Mouse (Mus musculus): ENCODE data around the gene Uggt2.

Uggt2 gene

DNA sequence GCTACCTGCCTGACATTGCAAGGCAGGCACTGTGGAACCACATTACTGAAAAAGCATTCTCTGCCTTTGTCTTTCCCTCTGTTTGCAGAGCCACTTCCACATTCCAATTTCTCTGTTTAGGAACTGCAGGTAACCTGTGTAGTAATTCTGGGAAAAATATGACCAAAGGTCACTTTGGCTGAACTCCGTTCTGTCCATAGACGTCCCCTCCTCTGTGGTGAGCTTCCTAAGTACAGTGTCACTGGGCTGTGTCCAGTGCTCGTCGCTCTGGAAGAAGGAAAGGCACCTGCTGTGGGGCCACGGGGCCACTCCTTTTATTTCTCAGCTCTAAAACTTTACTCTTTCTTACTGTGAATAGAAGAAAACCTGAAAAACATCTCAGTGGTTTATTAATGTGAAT, 118.9 kb downstream of the Uggt2 start:
- no peak for DNase-seq

GRCm38 (mm10) chr14:118979571-118980325, 119.5 kb downstream of the Uggt2 start:
- no peak for DNase-seq

DNA sequence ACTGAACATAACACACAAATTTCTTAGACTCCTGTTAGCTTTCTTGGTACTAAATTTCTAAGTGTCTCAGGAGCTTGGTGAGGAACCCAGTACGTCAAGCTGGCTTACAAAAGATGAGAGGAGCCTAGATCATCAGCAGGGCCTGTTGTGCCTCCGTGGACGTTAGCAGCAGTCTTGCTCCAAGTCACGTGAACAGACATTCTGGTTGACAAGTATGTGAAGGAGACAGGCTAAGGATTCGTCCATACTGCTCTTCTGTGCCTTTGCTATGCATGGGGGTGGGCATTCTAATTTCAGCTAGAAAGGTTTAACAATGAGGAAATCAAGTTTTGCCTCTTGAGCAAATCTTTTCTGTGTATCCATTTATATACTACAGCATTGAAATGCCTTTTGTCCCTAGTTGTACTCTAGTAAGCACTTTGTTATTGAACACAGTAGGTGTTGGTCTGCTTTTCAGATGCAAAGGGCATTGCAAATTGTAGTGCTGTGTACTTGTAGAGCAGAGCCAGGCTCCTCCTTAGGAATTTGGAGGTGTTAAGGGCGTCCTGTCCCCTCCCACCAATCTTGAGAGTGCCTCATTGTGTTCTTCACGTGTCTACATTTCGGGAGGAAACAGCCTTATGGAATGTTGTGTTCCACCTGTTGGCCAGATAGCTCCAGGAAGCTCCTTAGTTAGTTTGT, 122.0 kb downstream of the Uggt2 start:
- no peak for DNase-seq

DNA sequence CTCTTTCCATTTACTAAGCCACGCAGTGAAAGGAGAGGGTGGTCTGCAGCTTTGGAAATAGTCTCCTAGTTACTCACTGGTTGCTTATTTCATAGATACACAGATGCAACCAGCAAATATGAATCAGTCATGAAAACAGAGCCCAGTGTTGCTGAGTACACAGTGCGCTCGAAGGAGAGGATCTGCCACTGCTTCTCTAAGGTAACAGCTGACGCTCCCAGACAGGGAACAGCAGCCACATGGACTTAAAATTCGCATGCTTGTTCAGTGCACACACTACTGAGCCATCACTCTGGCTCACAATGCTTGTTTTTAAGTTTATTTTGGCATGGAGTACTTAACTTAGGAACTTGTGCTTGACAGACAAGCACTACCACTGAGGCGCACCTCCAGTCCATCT, 127.0 kb downstream of the Uggt2 start:
- DNase-seq, result no peak

GRCm38 (mm10) chr14:118967646-118968045, 131.6 kb downstream of the Uggt2 start:
- DNase-seq, result no peak

- no peak for DNase-seq
These were observed 133.8 kb downstream of the Uggt2 start for GRCm38 (mm10) chr14:118965356-118966000.

- DNase-seq, result no peak
These were observed 141.2 kb downstream of the Uggt2 start for GRCm38 (mm10) chr14:118958010-118958409.

DNA sequence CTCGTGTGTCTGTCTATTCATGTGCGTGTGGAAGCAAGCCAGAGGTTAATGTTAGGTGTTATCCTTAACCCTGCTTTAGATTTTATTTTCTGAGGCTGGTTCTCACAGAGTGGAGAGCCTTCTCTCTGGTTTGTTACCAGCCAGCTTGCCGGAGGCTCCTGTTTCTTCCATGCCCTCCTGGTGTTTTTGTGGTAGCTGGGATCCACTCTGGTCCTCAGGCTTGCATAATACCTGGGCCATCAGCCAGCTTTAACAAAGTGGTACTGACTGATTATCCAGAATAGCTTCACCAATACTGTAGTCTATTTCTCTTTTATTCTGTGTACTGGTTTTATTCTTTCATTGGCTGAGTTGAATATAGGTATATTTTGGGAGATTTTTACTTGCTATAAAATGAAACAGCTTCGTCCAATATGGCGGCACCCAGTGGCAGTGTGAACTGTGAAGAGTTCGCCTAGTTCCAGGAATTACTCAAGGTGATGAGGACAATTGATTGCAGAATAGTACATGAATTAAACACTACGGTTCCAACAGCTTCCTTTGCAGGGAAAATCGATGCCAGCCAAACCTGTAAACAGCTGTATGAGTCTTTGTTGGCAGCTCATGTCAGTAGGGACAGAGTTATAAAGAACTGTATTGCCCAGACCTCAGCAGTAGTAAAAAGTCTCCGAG, 147.2 kb downstream of the Uggt2 start:
- DNase-seq, result peak; percentile 41 to 42

DNA sequence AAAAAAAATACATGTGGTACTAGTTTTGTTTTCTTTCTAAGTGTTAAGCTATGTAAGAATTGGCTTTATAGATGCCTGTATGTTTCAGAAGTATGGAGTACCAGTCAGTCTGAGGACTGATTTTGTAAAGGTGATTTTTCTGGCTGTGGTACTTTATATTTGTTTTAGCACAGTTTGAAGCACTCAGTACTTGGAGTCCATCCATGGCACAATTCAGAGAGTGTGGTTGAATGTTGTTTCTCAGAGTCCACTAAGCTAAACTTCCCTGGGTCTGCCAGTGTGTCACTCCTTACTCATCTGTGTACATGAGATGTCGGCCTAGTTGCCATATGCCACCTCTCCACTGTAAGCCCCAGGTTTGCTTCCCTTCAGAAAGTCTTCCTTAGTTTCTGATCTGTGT, 150.4 kb downstream of the Uggt2 start:
- no peak for DNase-seq

GRCm38 (mm10) chr14:118944702-118945101, 154.5 kb downstream of the Uggt2 start:
- no peak for DNase-seq

DNA sequence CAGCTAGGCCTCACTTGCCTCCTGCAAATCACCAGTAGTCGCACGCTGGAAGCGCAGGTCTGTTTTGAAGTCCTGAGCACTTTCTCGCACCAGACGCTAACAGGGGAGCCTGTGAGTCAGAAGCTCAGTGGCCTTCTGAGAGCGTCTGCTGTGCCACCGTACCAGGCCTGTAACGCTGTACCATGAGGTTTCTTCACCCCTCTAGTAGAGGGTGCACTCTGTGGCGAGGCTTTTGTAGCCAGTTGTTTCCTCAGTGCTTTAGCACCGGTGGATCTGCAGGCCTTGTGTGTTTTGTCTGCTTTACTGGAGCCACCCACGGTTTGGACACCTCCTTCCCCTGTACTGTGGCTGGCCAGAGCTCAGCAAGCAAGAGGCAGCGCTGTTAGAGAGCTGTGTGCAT, 157.2 kb downstream of the Uggt2 start:
- DNase-seq, result peak; percentile 29 to 42

DNA sequence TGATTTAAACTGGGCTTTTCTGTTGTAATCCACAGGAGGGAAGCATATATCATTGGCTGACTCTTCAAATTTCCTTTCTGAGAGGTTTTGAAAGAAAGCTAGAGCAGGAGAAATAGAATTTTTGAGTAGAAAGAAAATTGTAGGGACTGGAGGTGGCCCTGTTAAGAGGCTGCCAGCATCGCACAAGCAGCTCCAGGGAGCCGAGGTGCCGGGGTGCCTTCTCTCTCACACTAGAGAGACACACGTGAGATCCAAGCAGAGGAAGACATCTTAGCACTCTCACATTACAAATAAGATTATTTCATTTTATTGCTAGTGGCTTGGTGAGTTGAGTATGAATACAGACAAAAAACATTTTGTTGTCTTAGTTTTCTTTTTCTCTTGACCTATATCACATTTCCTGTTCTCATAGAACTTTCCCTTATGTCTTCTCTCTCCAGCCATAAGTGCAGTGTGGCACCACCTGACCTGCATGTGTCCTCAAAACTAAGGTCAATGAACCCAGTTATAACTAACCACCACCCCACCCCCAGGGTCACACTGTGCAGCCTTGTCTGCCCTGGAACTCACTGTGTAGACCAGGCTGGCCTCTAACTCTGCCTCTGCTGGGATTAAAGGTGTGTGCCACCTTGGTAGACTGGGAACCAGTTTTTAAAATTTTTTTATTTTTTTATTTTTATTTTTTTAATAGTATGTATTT, 158.3 kb downstream of the Uggt2 start:
- DNase-seq, result no peak

DNA sequence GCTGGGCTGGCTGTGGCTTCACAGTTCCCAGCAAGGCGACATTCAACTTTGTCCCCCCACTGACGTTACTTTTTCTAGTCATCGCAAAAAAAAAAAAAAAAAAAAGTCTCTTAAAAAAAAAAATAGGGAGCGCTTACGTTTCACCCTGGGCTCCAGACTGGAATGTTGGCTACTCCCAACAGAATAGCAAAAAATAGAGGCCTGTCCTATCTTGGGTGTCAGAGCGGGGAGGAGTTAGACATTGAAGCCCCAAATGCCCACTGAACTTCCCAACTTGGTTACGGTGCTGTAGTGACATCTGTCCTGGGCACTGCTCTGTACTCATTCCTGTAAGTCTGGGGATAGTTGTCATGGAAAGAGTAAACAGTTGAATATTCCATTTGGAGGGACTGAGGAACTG, 160.7 kb downstream of the Uggt2 start:
- no peak for DNase-seq

DNA sequence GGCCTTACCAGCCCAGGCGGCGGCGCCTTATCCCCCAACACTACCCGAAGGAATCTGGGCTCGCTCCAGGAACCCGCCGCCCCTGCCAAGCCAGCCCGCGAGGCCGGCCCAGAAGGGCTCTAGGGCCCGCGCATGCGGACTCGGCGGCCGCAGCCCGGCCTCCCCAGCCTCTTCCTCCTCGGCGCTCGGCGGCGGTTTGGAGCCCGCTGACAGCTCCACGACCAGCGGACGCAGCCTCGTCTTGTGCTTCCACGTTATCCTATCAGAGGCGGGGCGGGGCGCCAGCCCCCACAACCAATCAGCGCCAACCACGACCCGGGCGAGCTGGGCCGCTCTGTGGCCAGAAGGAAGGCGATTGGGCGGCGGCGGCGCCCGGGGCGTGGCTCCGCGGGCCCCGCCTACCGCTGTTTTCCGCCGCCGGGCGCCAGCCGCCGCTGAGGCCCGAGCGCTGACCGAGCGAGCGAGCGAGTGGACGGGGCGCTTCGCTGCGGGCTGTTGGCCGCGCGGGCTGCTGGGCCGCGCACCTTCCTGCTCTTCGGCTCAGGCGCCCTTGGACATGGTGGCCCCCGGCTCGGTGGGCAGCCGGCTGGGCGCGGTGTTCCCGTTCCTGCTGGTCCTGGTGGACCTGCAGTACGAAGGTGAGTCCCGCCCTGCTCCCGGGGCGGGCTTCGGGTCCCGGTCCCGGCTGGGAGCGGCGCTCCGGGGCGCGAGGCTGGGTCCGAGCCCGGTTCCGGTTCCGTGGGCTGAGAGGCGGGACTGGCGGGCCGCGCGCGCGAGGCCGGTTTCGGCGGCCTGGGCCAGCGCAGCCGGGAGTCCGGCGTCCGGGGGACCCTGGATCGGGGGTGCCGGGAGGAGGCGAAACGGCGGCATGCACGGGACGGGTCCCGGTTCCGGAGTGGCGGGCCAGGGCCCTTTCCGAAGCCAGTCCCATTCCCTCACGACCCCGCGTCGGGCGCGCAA, 161.4 kb downstream of the Uggt2 start, which contains the start of gene Dnajc3:
Dnajc3 (plus strand) TSS at position 444 of the 960 bp plus-strand sequence.
- DNase-seq, result peak; percentile 99 to 100

GRCm38 (mm10) chr14:118936952-118937351, 162.3 kb downstream of the Uggt2 start:
- DNase-seq, result no peak

DNA sequence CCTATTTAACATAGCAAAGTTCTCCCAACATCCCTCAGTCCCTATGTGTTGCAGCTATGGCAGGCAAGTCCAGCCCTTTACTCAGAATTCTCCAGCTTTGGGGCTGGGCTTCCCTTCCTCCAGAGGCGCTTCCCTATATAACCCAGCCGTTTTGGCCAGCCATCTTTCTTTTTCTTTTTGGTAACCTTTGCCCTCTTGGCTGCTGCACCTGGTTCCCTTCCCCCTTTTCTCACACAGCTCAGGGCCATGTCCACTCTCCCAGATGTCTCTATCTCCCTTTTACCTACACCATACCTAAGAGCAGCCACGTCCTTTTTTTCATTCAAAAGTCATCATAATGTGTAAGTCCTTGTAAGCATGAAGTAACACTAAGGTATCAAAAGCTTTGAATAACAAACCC, 163.0 kb downstream of the Uggt2 start:
- no peak for DNase-seq
